Mouse (Mus musculus) lung, postnatal 0 days (tissue): Measurements from ENCODE around the gene Cfap77.

Source experiments
- CTCF ChIP-seq: IDR thresholded peaks from 2 replicates; pipeline ENCODE4 v1.5.1; 2016; ENCODE audit warnings: antibody characterized with exemption, mild to moderate bottlenecking
- EP300 ChIP-seq: IDR thresholded peaks from 2 replicates; pipeline ENCODE4 v1.6.1; 2016; ENCODE audit warnings: antibody characterized with exemption, mild to moderate bottlenecking, control low read depth

- TF ChIP-seq CTCF, result no peak
- TF ChIP-seq EP300, result no peak
Measured at GRCm38 (mm10) chr2:28915104-28915738, 139.6 kb downstream of the Cfap77 start.
